Mouse (Mus musculus) CH12.LX (cell line): Measurements from ENCODE around the gene Ush2a.

Source experiments
- CTCF ChIP-seq, 2 experiments: IDR thresholded peaks in 1 of 2; conservative IDR thresholded peaks in 1 of 2; 2 replicates each; pipeline ENCODE4 v1.5.1; 2011 to 2012; ENCODE audit warnings: low read depth in 2 of 2, low read length in 2 of 2, improper control_type of control experiment in 1 of 2, inconsistent platforms in 1 of 2, mild to moderate bottlenecking in 1 of 2, moderate library complexity in 1 of 2
- ELF1 ChIP-seq: IDR thresholded peaks from 2 replicates; pipeline ENCODE4 v1.6.1; 2014; ENCODE audit warnings: low read depth, mild to moderate bottlenecking, inconsistent platforms, low read length, improper control_type of control experiment
- EP300 ChIP-seq: IDR thresholded peaks from 2 replicates; pipeline ENCODE4 v1.6.1; 2011; ENCODE audit warnings: low read length, improper control_type of control experiment
- JUN ChIP-seq: IDR thresholded peaks from 2 replicates; pipeline ENCODE4 v1.6.1; 2011; ENCODE audit warnings: low read depth, mild to moderate bottlenecking, low read length, improper control_type of control experiment, moderate library complexity; ENCODE audit not compliant: insufficient read depth
- MEF2A ChIP-seq: IDR thresholded peaks from 2 replicates; pipeline ENCODE4 v1.6.1; 2014; ENCODE audit warnings: low read depth, mild to moderate bottlenecking, inconsistent platforms, low read length, improper control_type of control experiment, borderline replicate concordance
- POLR2A ChIP-seq: IDR thresholded peaks from 2 replicates; pipeline ENCODE4 v1.6.1; 2011; ENCODE audit warnings: low read depth, mild to moderate bottlenecking, improper control_type of control experiment, low read length
- ZKSCAN1 ChIP-seq: IDR thresholded peaks from 2 replicates; pipeline ENCODE4 v1.6.1; 2012; ENCODE audit warnings: low read depth, inconsistent platforms, low read length, improper control_type of control experiment, borderline replicate concordance

- no peak for TF ChIP-seq CTCF (conservative IDR thresholded peaks at IDR 0.05 in 1 of 2, IDR thresholded peaks at IDR 0.05 in 1 of 2; ENCODE audit: low read depth in 2 of 2, low read length in 2 of 2)
- no peak for TF ChIP-seq ZKSCAN1
- no peak for TF ChIP-seq EP300
- TF ChIP-seq JUN: no peak
- TF ChIP-seq ELF1: no peak
- no peak for TF ChIP-seq MEF2A
- TF ChIP-seq POLR2A: no peak
These were observed 481.1 kb downstream of the Ush2a start for GRCm38 (mm10) chr1:188742971-188743370.
